Mouse (Mus musculus) forebrain, embryonic 15.5 days (tissue): ENCODE measurements around the gene Mamdc4. TPM values are rescaled to one million over a fixed set of nuclear protein-coding genes. Genes with fewer than 3 reads are reported as not detected.

Experiments
- ATAC-seq: fragments of 200-750 bp; cut with Nextera tagmentation; replicated peaks from 2 replicates; pipeline ENCODE4 v1.8.0; 2017; ENCODE audit warnings: mild to moderate bottlenecking, moderate TSS enrichment, moderate library complexity
- H3K27ac ChIP-seq: fragments of 300-500 bp; sonication (generic); replicated peaks from 2 replicates; pipeline ENCODE4 v1.5.1; 2015; ENCODE audit warnings: mild to moderate bottlenecking, inconsistent platforms
- H3K27me3 ChIP-seq: fragments of 300-500 bp; sonication (generic); 2 replicates; pipeline ENCODE4 v1.6.1; 2015; ENCODE audit warnings: inconsistent platforms
- H3K36me3 ChIP-seq: fragments of 300-500 bp; sonication (generic); 2 replicates; pipeline ENCODE4 v1.6.1; 2015; ENCODE audit warnings: mild to moderate bottlenecking, inconsistent platforms
- H3K4me1 ChIP-seq: fragments of 300-500 bp; sonication (generic); 2 replicates; pipeline ENCODE4 v1.6.1; 2015; ENCODE audit warnings: inconsistent platforms
- H3K4me2 ChIP-seq: fragments of 300-500 bp; sonication (generic); replicated peaks from 2 replicates; pipeline ENCODE4 v1.6.1; 2015; ENCODE audit warnings: mild to moderate bottlenecking, inconsistent platforms
- H3K4me3 ChIP-seq: fragments of 300-500 bp; sonication (generic); 2 replicates; pipeline ENCODE4 v1.5.1; 2015; ENCODE audit warnings: mild to moderate bottlenecking, inconsistent platforms
- H3K9ac ChIP-seq: fragments of 300-500 bp; sonication (generic); replicated peaks from 2 replicates; pipeline ENCODE4 v1.6.1; 2015; ENCODE audit warnings: mild to moderate bottlenecking, inconsistent platforms
- H3K9me3 ChIP-seq: fragments of 300-500 bp; sonication (generic); 2 replicates; pipeline ENCODE4 v1.6.1; 2016; ENCODE audit warnings: inconsistent platforms
- WGBS: fragments of 180-500 bp; shearing (Covaris S2); methylation state at CpG from one replicate; pipeline ENCODE4 v1.1.7; 2015; ENCODE audit warnings: mixed read lengths; 5-methylcytosine and 5-hydroxymethylcytosine counted together
- polyA plus RNA-seq: library from polyadenylated mRNA; unstranded; fragments of >200 nt; fragmentation: Nextera tagmentation; extraction: Ambion mirVana; gene quantifications from 2 replicates; pipeline ENCODE4 v1.2.1, GENCODE M21; 2015

The Mamdc4 gene
- polyA plus RNA-seq, 1 experiment from 2014 or later = 5.3 TPM

DNA sequence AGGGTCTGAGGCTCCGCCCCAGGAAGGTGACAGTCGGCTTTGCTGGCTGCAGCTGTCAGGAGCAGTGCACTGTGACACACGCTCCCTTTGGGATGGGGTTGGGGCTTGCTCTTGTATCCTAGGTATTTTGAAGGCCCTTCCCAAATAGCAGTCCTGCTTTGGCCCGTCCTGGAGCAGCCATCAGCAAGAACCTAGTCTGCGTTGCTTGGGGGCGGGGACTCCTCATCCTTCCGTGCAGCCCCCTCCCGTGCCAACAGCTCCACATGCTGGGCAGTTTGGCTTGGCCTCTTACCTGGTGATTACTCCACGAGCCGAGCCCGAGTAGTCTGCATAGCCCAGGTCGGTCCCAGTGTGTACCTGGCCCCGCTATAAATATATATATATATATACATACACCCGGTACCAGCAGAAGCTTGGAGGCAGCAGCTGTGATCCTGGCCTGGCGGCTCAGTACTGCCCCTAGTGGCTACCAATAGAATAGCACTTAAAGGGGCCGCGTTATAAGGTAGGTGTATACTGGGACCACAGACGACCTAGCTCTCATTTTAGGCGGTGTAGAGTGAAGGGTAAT is 6.7 kb upstream of the Mamdc4 start, which contains the start of gene Ajm1:
Gene Ajm1 (minus strand): TSS at position 464 of the 571 bp plus-strand sequence.
- H3K4me2 ChIP-seq = peak within 1 kb of the TSS; percentile 79
- H3K9me3 ChIP-seq = no peaks in the 10 kb centered on the region
- H3K4me1 ChIP-seq = peaks cover 55% of the 10 kb centered on the region
- H3K36me3 ChIP-seq = peaks cover 21% of the 10 kb centered on the region
- peaks cover 48% of the 10 kb centered on the region for H3K27me3 ChIP-seq
- H3K27ac ChIP-seq = peak within 1 kb of the TSS; percentile 6; the same call in 1 of the 2 replicates
- H3K9ac ChIP-seq = peak within 1 kb of the TSS; percentile 61
- 6% methylated on average over 19 of the region's 19 CpGs for WGBS
- H3K4me3 ChIP-seq = peak within 1 kb of the TSS; percentile 55
- peak; percentile 78 for ATAC-seq

- H3K4me2 ChIP-seq = peak overlapping the region; percentile 79
- peaks cover 21% of the 10 kb centered on the region for H3K36me3 ChIP-seq
- H3K27me3 ChIP-seq = peaks cover 55% of the 10 kb centered on the region
- H3K9ac ChIP-seq = peak overlapping the region; percentile 61; the same call in 1 of the 2 replicates
- peak overlapping the region; percentile 55 for H3K4me3 ChIP-seq
- no peak overlapping the region for H3K27ac ChIP-seq
- WGBS = 45% methylated on average over 6 of the region's 6 CpGs
- H3K4me1 ChIP-seq = peaks cover 60% of the 10 kb centered on the region
- H3K9me3 ChIP-seq = no peaks in the 10 kb centered on the region
- ATAC-seq = peak; percentile 1; the same call in 1 of the 2 replicates
Observed at GRCm38 (mm10) chr2:25580621-25581101, 6.0 kb upstream of the Mamdc4 start.

DNA sequence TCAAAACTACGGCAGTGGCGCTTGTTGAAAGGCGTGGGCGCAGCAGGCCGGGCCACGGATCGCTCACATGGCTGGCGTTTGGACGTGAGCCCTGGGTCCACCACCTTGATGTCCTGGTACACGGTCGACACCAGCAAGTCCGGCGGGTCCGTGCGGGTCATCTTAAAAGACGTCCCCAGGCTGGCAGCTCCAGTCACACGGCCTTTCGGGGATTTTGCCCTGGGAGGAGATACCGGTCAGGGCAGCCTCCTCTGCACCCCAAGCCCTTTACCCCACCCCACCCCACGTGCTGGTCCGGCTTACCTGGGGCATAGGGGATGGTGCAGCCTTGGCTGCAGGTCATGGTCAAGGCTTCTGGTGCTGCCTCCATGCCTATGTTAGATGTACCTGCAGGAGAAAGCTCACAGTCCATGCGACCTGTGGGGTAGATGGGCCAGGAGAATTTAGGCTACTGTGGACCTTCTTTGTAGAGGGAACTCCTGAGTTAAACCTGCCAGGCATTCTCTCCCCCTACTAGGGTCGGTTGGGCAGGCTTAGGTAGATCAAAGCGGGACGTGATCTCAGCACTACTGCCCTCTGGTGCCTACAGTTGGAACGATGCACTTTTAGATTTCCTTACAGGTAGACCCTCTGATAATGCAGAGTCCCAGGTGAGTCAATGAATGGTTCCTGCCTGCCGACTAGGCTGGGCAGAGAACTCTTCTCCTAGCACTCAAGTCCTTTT is 5.3 kb upstream of the Mamdc4 start:
- Histone ChIP-seq H3K4me1 (peaks cover 65% of the 10 kb centered on the region), H3K9ac (no peak overlapping the region), H3K36me3 (peaks cover 13% of the 10 kb centered on the region), H3K27ac (no peak overlapping the region), H3K9me3 (no peaks in the 10 kb centered on the region), H3K4me2 (peak overlapping the region; percentile 8; the same call in 1 of the 2 replicates), H3K27me3 (peaks cover 57% of the 10 kb centered on the region), H3K4me3 (peak overlapping the region; percentile 22)
- ATAC-seq = no peak
- 8% methylated on average over 27 of the region's 27 CpGs for WGBS

DNA sequence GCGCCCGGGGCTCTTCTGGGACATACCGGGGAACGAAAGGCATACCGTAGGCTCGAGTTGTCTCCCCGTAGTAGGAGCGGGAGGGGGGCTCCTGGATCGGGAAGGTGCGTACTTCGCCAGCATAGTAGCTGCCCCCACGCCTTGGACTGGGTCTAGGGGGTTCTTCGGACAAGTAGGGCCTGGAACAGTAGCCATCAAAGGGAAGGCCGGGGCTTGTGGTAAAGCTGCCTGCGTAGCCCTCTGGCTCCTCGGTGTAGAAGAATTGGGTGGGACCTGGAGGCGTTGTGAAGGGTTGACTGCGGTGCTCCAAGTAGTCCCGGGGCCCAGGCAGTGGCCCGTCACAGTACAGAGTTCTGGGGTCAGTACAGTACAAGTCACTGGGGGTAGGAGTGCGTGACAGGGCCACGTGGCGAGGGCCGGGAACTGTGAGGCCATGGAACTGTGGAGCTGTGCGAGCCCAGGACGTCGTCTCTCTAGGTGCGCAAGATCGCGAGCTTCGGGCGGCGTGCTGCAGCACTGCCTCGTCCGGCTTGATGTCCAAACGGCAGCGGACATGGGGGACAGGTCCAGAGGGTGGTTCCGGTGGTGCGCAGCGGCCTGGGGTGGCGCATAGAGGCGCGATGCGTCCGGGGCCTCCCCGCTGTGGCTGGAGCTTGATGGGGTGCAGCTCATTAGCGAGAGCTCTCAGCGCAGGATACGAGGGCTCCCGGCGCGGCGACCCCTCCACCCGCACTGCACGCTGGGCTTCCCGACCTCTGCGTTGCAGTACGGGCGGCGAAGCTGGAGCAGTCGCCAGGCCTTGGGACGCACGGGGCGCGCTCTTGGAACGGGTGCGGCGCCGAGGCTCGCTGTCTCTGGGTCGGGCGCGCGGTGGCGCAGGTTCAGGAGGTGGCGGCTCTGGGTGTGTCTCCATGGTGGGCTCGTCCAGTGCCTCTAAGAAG is 4.4 kb upstream of the Mamdc4 start:
- WGBS = 7% methylated on average over 77 of the region's 77 CpGs
- H3K4me1 ChIP-seq = peaks cover 67% of the 10 kb centered on the region
- ATAC-seq = no peak
- H3K36me3 ChIP-seq = peaks cover 6% of the 10 kb centered on the region
- peaks cover 57% of the 10 kb centered on the region for H3K27me3 ChIP-seq
- no peak overlapping the region for H3K9ac ChIP-seq
- H3K4me3 ChIP-seq = peak overlapping the region; percentile 22
- H3K27ac ChIP-seq = no peak overlapping the region
- H3K9me3 ChIP-seq = no peaks in the 10 kb centered on the region
- H3K4me2 ChIP-seq = peak overlapping the region; percentile 8; the same call in 1 of the 2 replicates

- peaks cover 57% of the 10 kb centered on the region for H3K27me3 ChIP-seq
- H3K4me1 ChIP-seq = peaks cover 76% of the 10 kb centered on the region
- no peak for ATAC-seq
- peak overlapping the region; percentile 18 for H3K4me3 ChIP-seq
- H3K36me3 ChIP-seq = no peaks in the 10 kb centered on the region
- H3K9me3 ChIP-seq = no peaks in the 10 kb centered on the region
- no peak overlapping the region for H3K9ac ChIP-seq
- WGBS = 7% methylated on average over 75 of the region's 75 CpGs
- no peak overlapping the region for H3K27ac ChIP-seq
- peak overlapping the region; percentile 32 for H3K4me2 ChIP-seq
Observed at GRCm38 (mm10) chr2:25577951-25578795, 3.5 kb upstream of the Mamdc4 start.

GRCm38 (mm10) chr2:25576965-25577891 is 2.6 kb upstream of the Mamdc4 start:
- peaks cover 57% of the 10 kb centered on the region for H3K27me3 ChIP-seq
- 14% methylated on average over 92 of the region's 92 CpGs for WGBS
- H3K9ac ChIP-seq = no peak overlapping the region
- peak overlapping the region; percentile 32 for H3K4me2 ChIP-seq
- peaks cover 75% of the 10 kb centered on the region for H3K4me1 ChIP-seq
- H3K9me3 ChIP-seq = no peaks in the 10 kb centered on the region
- no peaks in the 10 kb centered on the region for H3K36me3 ChIP-seq
- no peak for ATAC-seq
- H3K4me3 ChIP-seq = peak overlapping the region; percentile 18
- no peak overlapping the region for H3K27ac ChIP-seq

GRCm38 (mm10) chr2:25576028-25576850 is 1.6 kb upstream of the Mamdc4 start:
- H3K4me1 ChIP-seq = peaks cover 67% of the 10 kb centered on the region

GRCm38 (mm10) chr2:25575432-25576027 is 885 bp upstream of the Mamdc4 start:
- Histone ChIP-seq H3K27ac (peak overlapping the region; percentile 95), H3K9ac (peak overlapping the region; percentile 56), H3K27me3 (peaks cover 50% of the 10 kb centered on the region), H3K36me3 (no peaks in the 10 kb centered on the region), H3K4me2 (peak overlapping the region; percentile 81), H3K9me3 (no peaks in the 10 kb centered on the region), H3K4me1 (peaks cover 60% of the 10 kb centered on the region), H3K4me3 (peak overlapping the region; percentile 57)
- 7% methylated on average over 21 of the region's 21 CpGs for WGBS
- no peak for ATAC-seq

More at GRCm38 (mm10) chr2:25576028-25576850, 1.6 kb upstream of the Mamdc4 start:
- Histone ChIP-seq H3K4me2 (no peak overlapping the region), H3K9me3 (no peaks in the 10 kb centered on the region), H3K27ac (no peak overlapping the region), H3K36me3 (no peaks in the 10 kb centered on the region), H3K4me3 (0 out of 2 replicates have a peak overlapping the region, but pooled peaks have one; percentile 57), H3K9ac (peak overlapping the region; percentile 56; the same call in 1 of the 2 replicates), H3K27me3 (peaks cover 57% of the 10 kb centered on the region)
- ATAC-seq = no peak
- WGBS = 71% methylated on average over 16 of the region's 16 CpGs

GRCm38 (mm10) chr2:25574136-25574535 is 509 bp downstream of the Mamdc4 start:
- H3K27ac ChIP-seq = peak overlapping the region; percentile 95
- peak overlapping the region; percentile 81 for H3K4me2 ChIP-seq
- peak overlapping the region; percentile 57 for H3K4me3 ChIP-seq
- ATAC-seq = peak; percentile 1; the same call in 1 of the 2 replicates
- H3K27me3 ChIP-seq = peaks cover 36% of the 10 kb centered on the region
- peaks cover 7% of the 10 kb centered on the region; the same call in 1 of the 2 replicates for H3K36me3 ChIP-seq
- H3K9me3 ChIP-seq = no peaks in the 10 kb centered on the region
- peaks cover 48% of the 10 kb centered on the region for H3K4me1 ChIP-seq
- 18% methylated on average over 11 of the region's 11 CpGs for WGBS
- peak overlapping the region; percentile 55 for H3K9ac ChIP-seq
